Mouse (Mus musculus) stomach, postnatal 0 days (tissue): Measurements from ENCODE around the gene Cnksr1.

ENCODE experiments used
- CTCF ChIP-seq: IDR thresholded peaks from 2 replicates; pipeline ENCODE4 v1.5.1; 2016; ENCODE audit warnings: antibody characterized with exemption, low read depth, mild to moderate bottlenecking, moderate library complexity
- EP300 ChIP-seq: optimal IDR thresholded peaks from 2 replicates; pipeline ENCODE3; 2016; ENCODE audit warnings: antibody characterized with exemption

DNA sequence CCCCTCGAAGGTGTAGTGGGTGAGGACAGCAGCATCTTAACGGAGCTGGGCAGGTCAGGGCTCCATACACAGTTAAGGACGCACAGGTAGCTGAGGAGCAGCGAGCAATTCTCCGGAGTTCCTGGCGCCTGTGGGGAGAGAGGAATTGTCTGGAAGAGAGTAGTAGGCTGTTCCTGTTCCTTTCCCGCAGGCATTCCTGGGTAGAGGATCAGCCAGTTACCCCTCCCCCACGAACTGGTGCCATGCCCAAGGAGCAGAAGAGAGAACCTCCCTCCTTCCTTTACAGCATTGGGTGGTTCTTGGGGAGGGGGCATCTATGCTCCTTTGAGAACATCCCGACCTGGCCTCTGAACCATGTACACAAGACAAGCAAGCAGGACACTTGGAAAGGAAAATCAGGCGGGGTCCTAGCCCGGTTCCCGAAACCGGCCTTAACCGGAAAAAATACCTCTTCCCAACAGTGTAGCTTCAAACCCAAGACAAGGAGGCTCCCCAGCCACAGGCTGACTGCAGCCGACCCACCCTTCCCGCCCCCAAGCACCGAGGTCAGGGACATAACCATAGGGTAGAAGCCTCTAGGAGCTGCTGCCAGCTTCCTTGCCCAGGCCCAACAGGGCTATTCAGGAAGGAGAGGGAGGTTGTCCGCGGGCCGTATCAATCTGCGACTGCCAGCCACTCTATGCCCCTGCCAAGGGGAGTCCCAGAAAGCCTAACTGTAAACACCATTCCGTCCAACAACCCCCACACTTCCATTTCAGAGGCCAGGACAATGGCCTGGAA is 14.1 kb upstream of the Cnksr1 start:
- TF ChIP-seq CTCF (no peak), EP300 (no peak)
